ENCODE assay signal across 8 mouse cellular contexts in the genomic region with DNA sequence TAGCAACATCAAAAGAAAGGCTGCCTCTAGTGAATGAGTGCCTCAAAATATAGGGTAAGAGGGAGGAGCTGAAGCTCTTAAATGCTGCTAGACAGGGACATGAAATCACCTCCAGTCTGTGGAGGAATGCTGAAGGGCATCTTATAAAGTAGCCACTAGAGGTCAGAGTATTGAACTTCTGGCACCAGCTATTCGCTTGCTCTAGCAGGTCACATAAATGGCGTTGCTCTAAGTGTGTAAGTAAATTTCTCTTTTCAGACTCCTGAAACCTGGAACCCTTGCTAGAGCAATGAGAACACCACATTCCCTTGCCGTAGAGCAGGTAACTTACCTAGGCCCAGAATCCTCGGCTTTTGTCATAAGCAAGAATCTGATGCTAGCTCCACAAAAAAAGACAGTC. TPM values are rescaled to one million over a fixed set of nuclear protein-coding genes. Genes with fewer than 3 reads are reported as not detected.
DNase-seq lines count a peak whose midpoint lies in the region; ATAC-seq and TF ChIP-seq lines count a peak whose summit lies in the region.

No protein-coding gene starts in this region.

- TF ChIP-seq POLR2A in myocyte (IDR thresholded peaks at IDR 0.05; ENCODE audit: insufficient read length, low read depth): no peak

- H3K9me3 ChIP-seq in midbrain, embryonic 11.5 days (ENCODE audit: control insufficient read depth, low read length): no peaks in the 10 kb centered on the region
- no peaks in the 10 kb centered on the region for H3K9me3 ChIP-seq in midbrain, embryonic 10.5 days (replicated peaks)
- H3K9me3 ChIP-seq in embryonic facial prominence, embryonic 12.5 days: no peaks in the 10 kb centered on the region
- no peaks in the 10 kb centered on the region for H3K9me3 ChIP-seq in hindbrain, embryonic 15.5 days
- no peaks in the 10 kb centered on the region for H3K9me3 ChIP-seq in limb, embryonic 10.5 days (replicated peaks)

- no peak overlapping the region for H3K9ac ChIP-seq in midbrain, embryonic 11.5 days (ENCODE audit: low read length)
- no peak overlapping the region for H3K9ac ChIP-seq in embryonic facial prominence, embryonic 12.5 days
- H3K9ac ChIP-seq in hindbrain, embryonic 15.5 days: no peak overlapping the region

- H3K36me3 ChIP-seq in midbrain, embryonic 11.5 days (ENCODE audit: control insufficient read depth, insufficient read depth, low read length): no peaks in the 10 kb centered on the region
- peaks cover 5% of the 10 kb centered on the region for H3K36me3 ChIP-seq in midbrain, embryonic 10.5 days
- H3K36me3 ChIP-seq in embryonic facial prominence, embryonic 12.5 days: no peaks in the 10 kb centered on the region
- H3K36me3 ChIP-seq in hindbrain, embryonic 15.5 days: no peaks in the 10 kb centered on the region
- H3K36me3 ChIP-seq in limb, embryonic 10.5 days: peaks cover 6% of the 10 kb centered on the region
- no peaks in the 10 kb centered on the region for H3K36me3 ChIP-seq in myocyte (ENCODE audit: control insufficient read depth, insufficient read depth)

- ATAC-seq in midbrain, embryonic 11.5 days (ENCODE audit: low FRiP score): peak; percentile 67
- ATAC-seq in embryonic facial prominence, embryonic 12.5 days (ENCODE audit: insufficient number of reproducible peaks, insufficient read depth, low FRiP score, low TSS enrichment): 0 out of 2 replicates have a peak, but pooled peaks have one; percentile 22
- peak; percentile 49 for ATAC-seq in hindbrain, embryonic 15.5 days (ENCODE audit: low FRiP score, low read depth)

- peaks cover 27% of the 10 kb centered on the region for H3K79me2 ChIP-seq in myocyte (ENCODE audit: control insufficient read depth, insufficient read depth)

- peak; percentile 91 for DNase-seq in midbrain, embryonic 11.5 days (ENCODE audit: low spot score, missing footprints)
- no peak for DNase-seq in midbrain, embryonic 10.5 days (ENCODE audit: low spot score)
- peak; percentile 81 for DNase-seq in R1 (ENCODE audit: low read depth, low spot score)
- peak; percentile 31 for DNase-seq in limb, embryonic 10.5 days (ENCODE audit: low spot score)
- DNase-seq in ovary, postnatal 36 days (ENCODE audit: low spot score): no peak

- no peaks in the 10 kb centered on the region for H3K27me3 ChIP-seq in midbrain, embryonic 11.5 days (ENCODE audit: control insufficient read depth, insufficient read depth, low read length)
- H3K27me3 ChIP-seq in midbrain, embryonic 10.5 days (ENCODE audit: low read depth, poor library complexity, severe bottlenecking): no peaks in the 10 kb centered on the region
- no peaks in the 10 kb centered on the region for H3K27me3 ChIP-seq in embryonic facial prominence, embryonic 12.5 days
- no peaks in the 10 kb centered on the region for H3K27me3 ChIP-seq in hindbrain, embryonic 15.5 days
- no peaks in the 10 kb centered on the region for H3K27me3 ChIP-seq in limb, embryonic 10.5 days (ENCODE audit: low read depth, poor library complexity, severe bottlenecking)
- H3K27me3 ChIP-seq in myocyte (ENCODE audit: control insufficient read depth, insufficient read depth, insufficient read length): no peaks in the 10 kb centered on the region

- H3K4me1 ChIP-seq in midbrain, embryonic 11.5 days (ENCODE audit: control insufficient read depth, insufficient read depth, low read length): peaks cover 4% of the 10 kb centered on the region; the same call in 1 of the 2 replicates
- peaks cover 21% of the 10 kb centered on the region for H3K4me1 ChIP-seq in midbrain, embryonic 10.5 days
- H3K4me1 ChIP-seq in embryonic facial prominence, embryonic 12.5 days: peaks cover 8% of the 10 kb centered on the region
- peaks cover 14% of the 10 kb centered on the region for H3K4me1 ChIP-seq in hindbrain, embryonic 15.5 days (replicated peaks)
- H3K4me1 ChIP-seq in limb, embryonic 10.5 days: peaks cover 10% of the 10 kb centered on the region; the same call in 1 of the 2 replicates

- no peak overlapping the region for H3K4me3 ChIP-seq in midbrain, embryonic 11.5 days (ENCODE audit: low read depth, low read length)
- no peak overlapping the region for H3K4me3 ChIP-seq in midbrain, embryonic 10.5 days
- H3K4me3 ChIP-seq in embryonic facial prominence, embryonic 12.5 days: no peak overlapping the region
- H3K4me3 ChIP-seq in hindbrain, embryonic 15.5 days: no peak overlapping the region
- no peak overlapping the region for H3K4me3 ChIP-seq in limb, embryonic 10.5 days
- no peak overlapping the region for H3K4me3 ChIP-seq in myocyte

- H3K4me2 ChIP-seq in midbrain, embryonic 11.5 days: no peak overlapping the region
- H3K4me2 ChIP-seq in embryonic facial prominence, embryonic 12.5 days (replicated peaks): no peak overlapping the region
- H3K4me2 ChIP-seq in hindbrain, embryonic 15.5 days: no peak overlapping the region
- H3K4me2 ChIP-seq in myocyte (ENCODE audit: low read depth): peak overlapping the region; percentile 76

- no peak overlapping the region for H3ac ChIP-seq in myocyte (ENCODE audit: control insufficient read depth, insufficient read length)

- no peak overlapping the region for H3K27ac ChIP-seq in midbrain, embryonic 11.5 days (ENCODE audit: low read depth, low read length)
- no peak overlapping the region for H3K27ac ChIP-seq in midbrain, embryonic 10.5 days (replicated peaks)
- no peak overlapping the region for H3K27ac ChIP-seq in embryonic facial prominence, embryonic 12.5 days
- no peak overlapping the region for H3K27ac ChIP-seq in hindbrain, embryonic 15.5 days (replicated peaks)
- H3K27ac ChIP-seq in limb, embryonic 10.5 days: no peak overlapping the region

- WGBS in midbrain, embryonic 11.5 days: 22% methylated on average over 4 of the region's 4 CpGs
- 25% methylated on average over 4 of the region's 4 CpGs for WGBS in midbrain, embryonic 10.5 days
- 26% methylated on average over 4 of the region's 4 CpGs for WGBS in embryonic facial prominence, embryonic 12.5 days
- 26% methylated on average over 4 of the region's 4 CpGs for WGBS in hindbrain, embryonic 15.5 days
- 22% methylated on average over 4 of the region's 4 CpGs for WGBS in limb, embryonic 10.5 days

TF ChIP-seq in myocyte, 11 proteins besides CTCF, POLR2A, EP300 and RAD21:
- TF ChIP-seq MYOG (IDR thresholded peaks at IDR 0.05; ENCODE audit: control insufficient read depth in 1 of 3, insufficient read depth in 1 of 3, insufficient read length in 2 of 3, low read depth in 2 of 3) (no peak), SRF (IDR thresholded peaks at IDR 0.05; ENCODE audit: control insufficient read depth, insufficient read length, low read depth) (no peak), REST (IDR thresholded peaks at IDR 0.05; ENCODE audit: insufficient read depth, insufficient read length) (no peak), CEBPB (IDR thresholded peaks at IDR 0.05; ENCODE audit: insufficient read depth, poor library complexity, severe bottlenecking) (no peak), TCF3 (IDR thresholded peaks at IDR 0.05; ENCODE audit: insufficient read length, low read depth) (no peak), MYOD1 (IDR thresholded peaks at IDR 0.05; ENCODE audit: control insufficient read depth in 1 of 3, insufficient read length in 2 of 3, low read depth in 2 of 3) (no peak), E2F4 (IDR thresholded peaks at IDR 0.05; ENCODE audit: insufficient read depth) (no peak), USF1 (IDR thresholded peaks at IDR 0.05; ENCODE audit: low read depth) (no peak), POLR2AphosphoS2 (IDR thresholded peaks at IDR 0.05; ENCODE audit: insufficient read length, low read depth) (no peak), MAX (IDR thresholded peaks at IDR 0.05; ENCODE audit: low read depth) (no peak), TCF12 (IDR thresholded peaks at IDR 0.05; ENCODE audit: insufficient read depth, poor library complexity, severe bottlenecking) (no peak)

RNA-seq across cellular contexts. Expression of a gene that starts 2.0 kb away (rescaled TPM):
- polyA plus RNA-seq in midbrain, embryonic 11.5 days (2014; fragmentation: Nextera tagmentation; extraction: Ambion mirVana): 35.1 and 35.7 TPM in 2 replicates
- 32.4 and 32.7 TPM in 2 replicates for polyA plus RNA-seq in midbrain, embryonic 10.5 days (2016; fragmentation: Nextera tagmentation; extraction: Ambion mirVana)
- 42.7 and 44.0 TPM in 2 replicates for polyA plus RNA-seq in embryonic facial prominence, embryonic 12.5 days (2016; fragmentation: Nextera tagmentation; extraction: Ambion mirVana)
- 20.2 and 20.7 TPM in 2 replicates for polyA plus RNA-seq in hindbrain, embryonic 15.5 days (2015; fragmentation: Nextera tagmentation; extraction: Ambion mirVana)
- polyA plus RNA-seq in limb, embryonic 10.5 days (2016; fragmentation: Nextera tagmentation; extraction: Ambion mirVana): 33.3 and 34.8 TPM in 2 replicates
- 5.6 TPM for polyA plus RNA-seq in myocyte (2012; fragmentation: generic; extraction: Trizol)

Comparison
In these comparisons a context has a peak if more than half of its experiments do, and no peak if none do; other contexts are left out.
1. DNase-seq: peak in midbrain, embryonic 11.5 days (single experiment), R1 (single experiment) and limb, embryonic 10.5 days (single experiment); none in midbrain, embryonic 10.5 days (single experiment) and ovary, postnatal 36 days (single experiment).
2. Peak in every context shown above with its lines, with median percentiles within 50 percentile points of each other: ATAC-seq.